Mouse (Mus musculus): ENCODE data around the gene Eya3.
"Not testable (repeated sequence)": the region's sequence is repeated elsewhere in the genome, so short reads cannot be mapped to it uniquely, and the experiment has no call there.

Gene Eya3

GRCm38 (mm10) chr4:132638461-132639190, at the start of gene Eya3:
Eya3 (plus strand) TSS chr4:132638987.
- DNase-seq: peak; percentile 96 to 98

- no peak for DNase-seq
Measured at GRCm38 (mm10) chr4:132590642-132591041, 48.1 kb upstream of the Eya3 start.

- DNase-seq: peak in 1 of 2 experiments; percentile 10
Measured at GRCm38 (mm10) chr4:132592958-132593357, 45.8 kb upstream of the Eya3 start.

GRCm38 (mm10) chr4:132594191-132594590, 44.6 kb upstream of the Eya3 start:
- DNase-seq: peak; percentile 20 to 38

- DNase-seq: no peak
Measured at GRCm38 (mm10) chr4:132598861-132599260, 39.9 kb upstream of the Eya3 start.

GRCm38 (mm10) chr4:132599764-132600163, 39.0 kb upstream of the Eya3 start:
- no peak for DNase-seq

- no peak for DNase-seq
Measured at GRCm38 (mm10) chr4:132600465-132600864, 38.3 kb upstream of the Eya3 start.

- not testable (repeated sequence) for DNase-seq
Measured at GRCm38 (mm10) chr4:132601242-132601641, 37.5 kb upstream of the Eya3 start.

GRCm38 (mm10) chr4:132603468-132603867, 35.3 kb upstream of the Eya3 start:
- DNase-seq: no peak

GRCm38 (mm10) chr4:132605816-132606215, 33.0 kb upstream of the Eya3 start:
- DNase-seq: no peak

- no peak for DNase-seq
Measured at GRCm38 (mm10) chr4:132608147-132608546, 30.6 kb upstream of the Eya3 start.

GRCm38 (mm10) chr4:132610301-132610984, 28.3 kb upstream of the Eya3 start:
- no peak for DNase-seq

- no peak for DNase-seq
Measured at GRCm38 (mm10) chr4:132611320-132611719, 27.5 kb upstream of the Eya3 start.

GRCm38 (mm10) chr4:132617873-132618272, 20.9 kb upstream of the Eya3 start:
- no peak for DNase-seq

GRCm38 (mm10) chr4:132618850-132619375, 19.9 kb upstream of the Eya3 start:
- DNase-seq: peak; percentile 17 to 41

GRCm38 (mm10) chr4:132620134-132620533, 18.7 kb upstream of the Eya3 start:
- DNase-seq: no peak

GRCm38 (mm10) chr4:132621287-132622068, 17.3 kb upstream of the Eya3 start:
- DNase-seq: no peak

GRCm38 (mm10) chr4:132624034-132624657, 14.6 kb upstream of the Eya3 start:
- no peak for DNase-seq

- peak; percentile 55 to 58 for DNase-seq
Measured at GRCm38 (mm10) chr4:132628830-132629229, 10.0 kb upstream of the Eya3 start.

GRCm38 (mm10) chr4:132635971-132636370, 2.8 kb upstream of the Eya3 start:
- DNase-seq: no peak

GRCm38 (mm10) chr4:132636554-132636953, 2.2 kb upstream of the Eya3 start:
- DNase-seq: peak; percentile 51 to 54

- DNase-seq: no peak
Measured at GRCm38 (mm10) chr4:132639191-132639713, 465 bp downstream of the Eya3 start.

Measured in kidney, postnatal 4 days (tissue).